Mouse (Mus musculus): ENCODE measurements around the gene Nop58. TPM values are rescaled to one million over a fixed set of nuclear protein-coding genes. Genes with fewer than 3 reads are reported as not detected.

Gene Nop58
- 210 TPM for total RNA-seq (2023)

GRCm38 (mm10) chr1:59684819-59685755 lies at the start of gene Nop58:
Gene Nop58, plus strand, starts transcription at chr1:59684971.

GRCm38 (mm10) chr1:59670641-59671168 lies 14.1 kb upstream of the Nop58 start, which contains the start of gene Sumo1:
Gene Sumo1, minus strand, starts transcription at chr1:59670834.

GRCm38 (mm10) chr1:59763164-59763768 lies 78.5 kb downstream of the Nop58 start, which contains the start of gene Bmpr2:
Gene Bmpr2, plus strand, starts transcription at chr1:59763400.

Other genes starting within 250 kb of the Nop58 start
- gene Fzd7, start 202.5 kb upstream of the Nop58 start, total RNA-seq (2023): 0.47 TPM
- 8.6 TPM for gene Gm973, start 168.7 kb upstream of the Nop58 start, total RNA-seq (2023)
- gene Sumo1, start 14.1 kb upstream of the Nop58 start, total RNA-seq (2023): 119 TPM
- gene Bmpr2, start 78.4 kb downstream of the Nop58 start, total RNA-seq (2023): 2.8 TPM
- gene Fam117b, start 228.0 kb downstream of the Nop58 start, total RNA-seq (2023): 75.9 TPM

Data from CD4-positive naive resting alpha-beta T cell, adult 76 days (primary cell).